In genomic region chr17:29878990-29879389, GRCm38 (mm10) we compare ENCODE assay signal across 14 mouse cellular contexts.
"Had no signal": no experiment of that assay in that cellular context is flagged by ENCODE, and none has a peak within 500 bp of the region (broad histone marks: within the 10 kb centered on the region; RNA-seq: fewer than 3 reads in every experiment).

No protein-coding gene starts in this region.

- H3K4me3 ChIP-seq: limb, embryonic 13.5 days; neural tube, embryonic 12.5 days; stomach, embryonic 15.5 days had no signal

- DNase-seq: kidney, adult 8-10 months; layer of hippocampus, adult 9-11 months; layer of hippocampus, postnatal 36 days; midbrain, embryonic 14.5 days; right cerebral cortex, postnatal 4 days; spleen, adult 18-20 months; thymus, adult 2 months; thymus, postnatal 25 days had no signal

- ATAC-seq: intestine, embryonic 16.5 days had no signal

- H3K27ac ChIP-seq: kidney, postnatal 0 days; limb, embryonic 13.5 days; liver, embryonic 14.5 days; neural tube, embryonic 12.5 days; stomach, embryonic 15.5 days had no signal

- H3K9ac ChIP-seq: limb, embryonic 13.5 days; liver, embryonic 14.5 days; neural tube, embryonic 12.5 days; stomach, embryonic 15.5 days had no signal

- H3K36me3 ChIP-seq: limb, embryonic 13.5 days; neural tube, embryonic 12.5 days; stomach, embryonic 15.5 days had no signal

- H3K4me2 ChIP-seq: limb, embryonic 13.5 days; neural tube, embryonic 12.5 days; stomach, embryonic 15.5 days had no signal

- H3K9me3 ChIP-seq: limb, embryonic 13.5 days; neural tube, embryonic 12.5 days; stomach, embryonic 15.5 days had no signal
